Mouse (Mus musculus) G1E (cell line): ENCODE data around the gene Tarbp1. TPM values are rescaled to one million over a fixed set of nuclear protein-coding genes. Genes with fewer than 3 reads are reported as not detected.

Experiments
- ATAC-seq: 2 replicates; pipeline ENCODE4 v1.8.0; 2016; ENCODE audit warnings: mild to moderate bottlenecking; ENCODE audit not compliant: insufficient number of reproducible peaks, poor library complexity, low FRiP score, severe bottlenecking; ENCODE audit errors: extremely low read depth
- DNase-seq: peaks from one replicate; pipeline ENCODE4 v3.0.0; 2012; ENCODE audit warnings: low spot score
- H3K27me3 ChIP-seq: 2 replicates; pipeline ENCODE4 v1.6.1; 2012; ENCODE audit warnings: mild to moderate bottlenecking, low read length, inconsistent platforms; ENCODE audit not compliant: insufficient read depth
- H3K36me3 ChIP-seq: replicated peaks from 2 replicates; pipeline ENCODE3; 2012; ENCODE audit warnings: mild to moderate bottlenecking, inconsistent platforms
- H3K4me1 ChIP-seq: 2 replicates; pipeline ENCODE4 v1.6.1; 2012; ENCODE audit warnings: low read depth, low read length, inconsistent platforms, mixed read lengths; ENCODE audit not compliant: insufficient read depth
- H3K4me3 ChIP-seq: 2 replicates; pipeline ENCODE4 v1.5.1; 2012; ENCODE audit warnings: low read depth, mild to moderate bottlenecking, inconsistent platforms, low read length, moderate library complexity, mixed read lengths
- H3K9me3 ChIP-seq: replicated peaks from 2 replicates; pipeline ENCODE4 v1.6.1; 2012; ENCODE audit warnings: inconsistent platforms
- CTCF ChIP-seq: IDR thresholded peaks from 2 replicates; pipeline ENCODE4 v1.5.1; 2012; ENCODE audit warnings: low read depth, low read length, inconsistent platforms, mixed read lengths
- GATA1 ChIP-seq: IDR thresholded peaks from 2 replicates; pipeline ENCODE4 v1.6.1; 2012; ENCODE audit warnings: borderline replicate concordance, low read length, inconsistent platforms, mixed read lengths
- GATA2 ChIP-seq: IDR thresholded peaks from 2 replicates; pipeline ENCODE4 v1.6.1; 2012; ENCODE audit warnings: low read depth, low read length, inconsistent platforms, borderline replicate concordance
- POLR2AphosphoS5 ChIP-seq: IDR thresholded peaks from 2 replicates; pipeline ENCODE4 v1.6.1; 2012; ENCODE audit warnings: low read depth, low read length, inconsistent platforms; ENCODE audit not compliant: insufficient replicate concordance
- TAL1 ChIP-seq: conservative IDR thresholded peaks from 2 replicates; pipeline ENCODE4 v1.6.1; 2012; ENCODE audit warnings: low read depth, low read length, inconsistent platforms, mixed read lengths
- polyA plus RNA-seq: library from polyadenylated mRNA; stranded (reverse); fragments of >175 nt; gene quantifications from 2 replicates; pipeline ENCODE4 v1.2.3, GENCODE M21; 2012
- total RNA-seq, 2 experiments: library from RNA; stranded (forward) in 1 of 2; stranded (reverse) in 1 of 2; fragments of 200-1000 nt in 1 of 2; fragments of >200 nt in 1 of 2; fragmentation: Nextera tagmentation in 1 of 2; gene quantifications; 2 replicates each; pipeline ENCODE4 v1.2.3; 2014 to 2017

The Tarbp1 gene
- total and polyA plus RNA-seq, 3 experiments: 1.4 to 1.8 (median 1.7) TPM

DNA sequence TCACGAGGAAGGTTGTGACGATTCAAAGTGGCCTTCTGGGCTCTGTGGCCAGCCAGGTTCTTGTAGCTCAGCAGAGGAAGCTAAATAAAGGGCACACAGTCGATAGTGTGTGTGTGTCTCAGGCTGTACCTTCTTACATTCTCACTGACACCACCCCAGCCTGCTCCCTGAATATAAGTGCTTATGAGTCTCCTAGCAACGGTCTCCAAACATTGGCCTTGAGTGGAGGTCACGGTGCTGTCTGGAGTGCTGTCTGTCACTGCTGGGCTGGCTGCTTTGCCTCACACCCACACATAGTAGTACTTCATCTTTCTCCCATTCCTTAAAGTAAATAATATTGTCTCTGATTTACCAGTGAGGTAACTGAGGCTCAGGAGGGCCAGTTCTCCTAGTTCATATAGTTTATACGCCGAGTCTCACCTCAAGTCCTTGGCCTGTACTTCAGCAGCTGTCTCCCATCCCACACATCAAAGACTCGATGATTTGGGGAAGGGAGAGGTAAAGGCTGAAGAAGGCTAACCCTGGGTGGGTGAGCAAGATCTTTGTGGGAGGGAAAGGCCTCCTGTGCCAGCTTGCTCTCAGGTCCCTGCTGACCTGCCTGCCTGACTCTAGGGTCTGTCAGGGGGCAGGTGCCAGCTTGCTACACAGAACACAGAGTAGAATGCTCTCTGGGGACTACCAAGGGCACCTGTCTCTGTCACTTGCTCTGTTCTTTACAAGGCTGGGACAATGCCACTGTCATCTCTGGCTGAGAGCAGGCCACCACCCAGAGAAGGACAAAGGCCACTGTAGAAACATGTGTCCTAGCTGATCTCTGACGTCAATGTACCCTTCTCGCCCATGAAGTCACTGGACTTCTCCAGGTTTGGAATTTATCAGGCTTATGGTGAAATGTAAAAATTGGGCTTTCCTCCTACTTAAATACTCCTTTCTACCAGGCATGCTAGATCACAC is 39.4 kb upstream of the Tarbp1 start:
- Histone ChIP-seq H3K4me1 (no peaks in the 10 kb centered on the region), H3K4me3 (no peak overlapping the region), H3K36me3 (no peaks in the 10 kb centered on the region), H3K27me3 (no peaks in the 10 kb centered on the region), H3K9me3 (no peaks in the 10 kb centered on the region)
- TF ChIP-seq GATA2 (no peak), CTCF (no peak), POLR2AphosphoS5 (no peak), TAL1 (no peak), GATA1 (no peak)
- no peak for DNase-seq
- ATAC-seq: no peak

DNA sequence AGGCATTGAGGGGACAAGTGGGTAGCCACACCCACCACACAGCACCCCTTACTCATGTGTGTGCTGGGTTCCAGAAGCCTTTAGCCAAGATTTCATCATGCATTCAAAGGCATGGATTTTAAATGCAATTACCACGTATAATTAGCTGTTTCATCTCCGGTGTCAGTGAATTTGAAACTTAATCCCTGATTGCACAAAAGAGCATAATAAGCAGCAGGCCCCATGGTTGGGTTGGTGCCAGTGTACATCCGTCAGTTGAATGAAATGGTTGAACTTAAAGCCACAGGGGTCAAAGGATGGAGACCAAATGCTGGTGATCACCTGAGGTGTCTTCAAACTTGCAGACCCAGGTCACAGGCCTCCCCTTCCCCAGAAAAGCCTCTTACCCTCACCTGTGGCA is 36.0 kb upstream of the Tarbp1 start:
- DNase-seq (no peak), ATAC-seq (no peak)
- no peak overlapping the region for H3K4me3 ChIP-seq
- H3K9me3 ChIP-seq: no peaks in the 10 kb centered on the region
- no peak for TF ChIP-seq GATA2
- TF ChIP-seq POLR2AphosphoS5: no peak
- no peak for TF ChIP-seq GATA1
- no peak for TF ChIP-seq CTCF
- no peak for TF ChIP-seq TAL1
- H3K36me3 ChIP-seq: no peaks in the 10 kb centered on the region
- no peaks in the 10 kb centered on the region for H3K27me3 ChIP-seq
- no peaks in the 10 kb centered on the region for H3K4me1 ChIP-seq

DNA sequence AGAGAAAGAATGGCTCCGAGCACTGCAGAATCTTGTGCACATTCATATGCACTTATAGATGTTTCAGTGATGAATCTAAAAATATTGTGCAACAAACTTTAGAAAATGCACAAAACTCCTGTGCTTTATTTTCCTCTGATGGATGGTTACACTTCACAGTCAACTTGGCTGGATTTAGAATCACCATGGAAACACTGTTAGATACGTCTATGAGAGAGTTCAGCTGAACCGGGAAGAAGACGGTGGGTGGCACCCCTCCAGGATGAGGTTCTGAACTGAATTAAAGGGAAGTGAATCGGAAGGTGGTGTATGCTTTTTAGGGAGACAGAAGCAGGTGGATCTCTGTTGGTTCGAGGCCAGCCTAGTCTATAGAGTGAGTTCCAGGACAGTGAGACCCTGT is 34.8 kb upstream of the Tarbp1 start:
- TF ChIP-seq GATA2 (no peak), TAL1 (no peak)
- ATAC-seq (no peak), DNase-seq (no peak)
- no peaks in the 10 kb centered on the region for H3K9me3 ChIP-seq
- H3K4me1 ChIP-seq: no peaks in the 10 kb centered on the region
- H3K36me3 ChIP-seq: no peaks in the 10 kb centered on the region
- no peak overlapping the region for H3K4me3 ChIP-seq
- peaks cover 4% of the 10 kb centered on the region; the same call in 1 of the 2 replicates for H3K27me3 ChIP-seq

DNA sequence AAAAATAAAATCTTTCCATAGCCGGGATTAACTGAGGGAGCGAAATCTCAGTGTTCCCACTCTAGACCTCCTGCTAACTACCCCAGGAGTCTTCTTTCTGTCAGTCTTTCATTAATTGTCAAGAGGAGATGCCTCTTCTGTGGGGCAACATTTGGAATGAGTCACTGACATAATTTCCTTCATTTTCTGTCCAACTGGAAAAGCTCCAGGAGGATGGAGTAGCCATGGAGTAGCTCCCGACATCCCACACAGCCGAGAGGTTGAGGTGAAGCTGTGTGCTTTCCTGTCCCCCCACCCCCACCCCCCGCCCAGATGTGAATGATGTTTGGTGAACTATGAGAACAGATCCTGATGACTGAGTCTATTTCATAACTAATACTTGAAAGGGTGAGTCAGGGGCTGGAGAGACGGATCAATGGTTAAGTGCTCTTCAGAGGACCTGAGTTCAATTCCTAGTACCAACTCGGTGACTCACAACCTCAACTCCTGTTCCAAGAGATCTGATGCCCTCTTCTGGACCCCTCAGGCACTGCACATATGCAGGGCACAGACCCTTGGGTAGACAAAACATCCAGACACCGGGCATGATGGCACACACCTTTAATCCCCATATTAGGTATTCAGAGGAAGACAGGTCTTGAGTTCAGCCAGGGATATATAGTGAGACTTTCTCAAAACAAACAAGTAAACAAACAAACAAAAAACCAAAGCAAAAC is 34.2 kb upstream of the Tarbp1 start:
- no peaks in the 10 kb centered on the region for H3K36me3 ChIP-seq
- TF ChIP-seq GATA2 (no peak), CTCF (no peak), POLR2AphosphoS5 (no peak), GATA1 (no peak), TAL1 (no peak)
- no peaks in the 10 kb centered on the region for H3K4me1 ChIP-seq
- no peak for ATAC-seq
- H3K27me3 ChIP-seq: peaks cover 6% of the 10 kb centered on the region; the same call in 1 of the 2 replicates
- no peaks in the 10 kb centered on the region for H3K9me3 ChIP-seq
- H3K4me3 ChIP-seq: no peak overlapping the region
- DNase-seq: no peak

DNA sequence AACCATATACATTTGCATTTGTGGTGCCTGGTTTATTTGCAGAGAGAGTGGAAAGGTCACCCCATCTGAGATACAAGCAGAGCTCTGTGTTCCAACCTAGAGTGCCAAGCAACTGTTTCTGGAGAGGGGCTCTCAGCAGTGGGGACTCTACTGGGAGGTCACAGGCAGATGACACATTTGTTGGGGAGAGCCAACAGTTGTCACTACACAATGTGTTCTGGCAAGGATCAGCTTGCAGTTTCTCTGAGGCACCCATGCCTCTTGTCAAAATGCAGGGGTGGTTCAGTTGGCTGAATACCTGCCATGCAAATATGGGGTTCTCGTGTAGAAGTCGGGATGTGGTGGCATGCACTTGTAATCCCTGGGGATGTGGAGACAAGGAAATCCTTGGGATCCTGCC is 33.4 kb upstream of the Tarbp1 start:
- DNase-seq (no peak), ATAC-seq (no peak)
- peaks cover 6% of the 10 kb centered on the region; the same call in 1 of the 2 replicates for H3K27me3 ChIP-seq
- H3K4me1 ChIP-seq: no peaks in the 10 kb centered on the region
- TF ChIP-seq CTCF (no peak), POLR2AphosphoS5 (no peak), TAL1 (no peak), GATA2 (no peak), GATA1 (no peak)
- H3K4me3 ChIP-seq: no peak overlapping the region
- H3K9me3 ChIP-seq: no peaks in the 10 kb centered on the region
- no peaks in the 10 kb centered on the region for H3K36me3 ChIP-seq

DNA sequence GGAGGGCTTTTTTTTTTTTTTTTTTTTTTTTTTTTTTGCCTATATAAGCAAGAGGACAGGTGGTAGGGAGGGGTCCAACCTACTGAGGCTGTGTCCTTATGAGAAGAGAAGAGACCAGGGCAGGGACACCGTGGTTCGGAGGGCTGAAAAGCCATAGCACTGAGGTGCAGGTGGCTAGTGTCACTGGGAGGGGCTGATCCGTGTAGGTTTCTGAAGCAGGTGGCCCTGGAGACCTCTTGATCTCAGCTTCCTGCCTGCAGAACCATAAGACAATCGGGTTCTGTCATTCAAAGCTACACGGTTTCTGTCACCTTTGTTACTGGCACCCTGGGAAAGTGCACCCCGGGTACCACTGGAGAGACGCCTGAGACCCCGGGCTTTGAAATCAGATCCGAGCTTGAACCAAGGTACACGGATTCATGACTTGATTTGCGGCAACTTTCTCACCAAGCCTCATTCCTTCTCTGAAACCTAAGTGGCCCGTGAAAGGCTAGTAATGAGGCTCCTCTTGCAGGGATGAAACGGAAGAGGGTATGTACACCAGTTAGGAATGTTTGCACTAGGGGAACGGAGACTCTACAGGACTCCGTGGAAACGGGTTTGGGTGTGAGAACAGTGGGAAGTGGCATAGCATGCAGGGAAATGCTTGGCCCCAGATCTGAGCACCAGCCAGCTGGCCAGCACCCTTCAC is 29.8 kb upstream of the Tarbp1 start:
- DNase-seq (no peak), ATAC-seq (no peak)
- no peaks in the 10 kb centered on the region for H3K4me1 ChIP-seq
- TF ChIP-seq POLR2AphosphoS5 (no peak), TAL1 (no peak), CTCF (no peak), GATA2 (no peak)
- H3K36me3 ChIP-seq: no peaks in the 10 kb centered on the region
- no peak overlapping the region for H3K4me3 ChIP-seq
- no peaks in the 10 kb centered on the region for H3K9me3 ChIP-seq
- peaks cover 12% of the 10 kb centered on the region; the same call in 1 of the 2 replicates for H3K27me3 ChIP-seq
